ENCODE assay signal across 25 mouse cellular contexts in the genomic region with DNA sequence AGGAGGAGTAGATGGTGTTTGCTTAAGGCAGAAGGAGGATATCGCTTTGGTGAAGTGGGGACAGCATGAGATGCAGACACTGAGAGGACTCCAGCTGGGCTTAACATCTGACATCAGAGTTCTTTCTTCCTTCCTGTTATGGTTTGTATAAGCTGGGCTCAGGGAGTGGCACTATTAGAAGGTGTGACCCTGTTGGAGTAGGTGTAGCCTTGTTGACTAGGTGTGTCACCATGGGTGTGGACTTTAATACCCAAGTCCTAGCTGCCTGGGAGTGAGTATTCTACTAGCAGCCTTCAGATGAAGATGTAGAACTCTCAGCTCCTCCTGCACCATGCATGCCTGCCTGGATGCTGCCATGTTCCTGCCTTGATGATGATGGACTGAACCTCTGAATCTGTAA.
"Had no signal": no experiment of that assay in that cellular context is flagged by ENCODE, and none has a peak within 500 bp of the region (broad histone marks: within the 10 kb centered on the region; RNA-seq: fewer than 3 reads in every experiment).

No protein-coding gene starts in this region.

- H3K4me1 ChIP-seq: heart, embryonic 13.5 days; heart, embryonic 15.5 days; hindbrain, embryonic 13.5 days; hindbrain, embryonic 15.5 days; limb, embryonic 10.5 days; limb, embryonic 12.5 days; liver, embryonic 13.5 days had no signal

- H3K27ac ChIP-seq: gastrocnemius, adult 2 months; heart, adult 2 months; heart, embryonic 13.5 days; heart, embryonic 15.5 days; hindbrain, embryonic 13.5 days; hindbrain, embryonic 15.5 days; kidney, embryonic 15.5 days; kidney, postnatal 0 days; left cerebral cortex, adult 2 months; limb, embryonic 10.5 days; limb, embryonic 12.5 days; liver, embryonic 13.5 days had no signal

- H3K9ac ChIP-seq: heart, embryonic 13.5 days; heart, embryonic 15.5 days; hindbrain, embryonic 13.5 days; hindbrain, embryonic 15.5 days; kidney, embryonic 15.5 days; limb, embryonic 12.5 days; liver, embryonic 13.5 days had no signal

- H3K4me3 ChIP-seq: gastrocnemius, adult 2 months; heart, adult 2 months; heart, embryonic 13.5 days; heart, embryonic 15.5 days; hindbrain, embryonic 13.5 days; hindbrain, embryonic 15.5 days; kidney, embryonic 15.5 days; left cerebral cortex, adult 2 months; limb, embryonic 10.5 days; limb, embryonic 12.5 days; liver, embryonic 13.5 days had no signal

- H3K4me2 ChIP-seq: heart, embryonic 11.5 days; heart, embryonic 13.5 days; heart, embryonic 15.5 days; hindbrain, embryonic 13.5 days; hindbrain, embryonic 15.5 days; kidney, embryonic 15.5 days; limb, embryonic 12.5 days; liver, embryonic 11.5 days; liver, embryonic 13.5 days had no signal

- H3K9me3 ChIP-seq: heart, embryonic 13.5 days; heart, embryonic 15.5 days; hindbrain, embryonic 13.5 days; hindbrain, embryonic 15.5 days; kidney, embryonic 15.5 days; limb, embryonic 10.5 days; limb, embryonic 12.5 days; liver, embryonic 13.5 days had no signal

- ATAC-seq: inflammation-experienced regulatory T-cells, adult 6 months had no signal

- H3K36me3 ChIP-seq: kidney, embryonic 15.5 days; limb, embryonic 10.5 days; limb, embryonic 12.5 days; liver, embryonic 13.5 days had no signal

- DNase-seq: gastrocnemius, adult 2 months; gastrocnemius, postnatal 10 days; gastrocnemius, postnatal 25 days; heart, adult 2 months; heart, postnatal 14 days; heart, postnatal 36 days; kidney, adult 11 months; kidney, adult 2 months; kidney, adult 9 months; kidney, postnatal 14 days; kidney, postnatal 4 days; liver; liver, embryonic 13.5 days had no signal

- H3K27me3 ChIP-seq: heart, embryonic 13.5 days; heart, embryonic 15.5 days; hindbrain, embryonic 13.5 days; hindbrain, embryonic 15.5 days; kidney, embryonic 15.5 days; limb, embryonic 12.5 days; liver, embryonic 13.5 days had no signal
